Mouse (Mus musculus) C2C12 (cell line): ENCODE data around the gene Arid5b.

Experiments used
- CEBPB ChIP-seq: IDR thresholded peaks from one replicate; pipeline ENCODE4 v1.6.1; 2011; ENCODE audit warnings: low read depth, mild to moderate bottlenecking, control low read depth, moderate library complexity
- CTCF ChIP-seq: IDR thresholded peaks from one replicate; pipeline ENCODE4 v1.5.1; 2011; ENCODE audit not compliant: control insufficient read depth, insufficient read depth, insufficient read length
- FOSL1 ChIP-seq: IDR thresholded peaks from one replicate; pipeline ENCODE4 v1.8.0; 2011; ENCODE audit warnings: mild to moderate bottlenecking, low read length; ENCODE audit not compliant: poor library complexity, insufficient read depth, severe bottlenecking
- MAX ChIP-seq: IDR thresholded peaks from one replicate; pipeline ENCODE4 v1.6.1; 2011; ENCODE audit warnings: mild to moderate bottlenecking, control low read depth
- MYOG ChIP-seq: IDR thresholded peaks from one replicate; pipeline ENCODE4 v1.6.1; 2011; ENCODE audit not compliant: control insufficient read depth, insufficient read length; ENCODE audit errors: extremely low read depth
- USF1 ChIP-seq: IDR thresholded peaks from one replicate; pipeline ENCODE4 v1.6.1; 2011; ENCODE audit warnings: low read depth, mild to moderate bottlenecking, control low read depth, moderate library complexity

GRCm38 (mm10) chr10:68063806-68064545 is 214.6 kb downstream of the Arid5b start:
- TF ChIP-seq USF1: no peak
- TF ChIP-seq CTCF: no peak
- TF ChIP-seq FOSL1: no peak
- TF ChIP-seq MAX: no peak
- no peak for TF ChIP-seq CEBPB
- no peak for TF ChIP-seq MYOG
